Mouse (Mus musculus): Measurements from ENCODE around the gene Akt2.

The Akt2 gene

DNA sequence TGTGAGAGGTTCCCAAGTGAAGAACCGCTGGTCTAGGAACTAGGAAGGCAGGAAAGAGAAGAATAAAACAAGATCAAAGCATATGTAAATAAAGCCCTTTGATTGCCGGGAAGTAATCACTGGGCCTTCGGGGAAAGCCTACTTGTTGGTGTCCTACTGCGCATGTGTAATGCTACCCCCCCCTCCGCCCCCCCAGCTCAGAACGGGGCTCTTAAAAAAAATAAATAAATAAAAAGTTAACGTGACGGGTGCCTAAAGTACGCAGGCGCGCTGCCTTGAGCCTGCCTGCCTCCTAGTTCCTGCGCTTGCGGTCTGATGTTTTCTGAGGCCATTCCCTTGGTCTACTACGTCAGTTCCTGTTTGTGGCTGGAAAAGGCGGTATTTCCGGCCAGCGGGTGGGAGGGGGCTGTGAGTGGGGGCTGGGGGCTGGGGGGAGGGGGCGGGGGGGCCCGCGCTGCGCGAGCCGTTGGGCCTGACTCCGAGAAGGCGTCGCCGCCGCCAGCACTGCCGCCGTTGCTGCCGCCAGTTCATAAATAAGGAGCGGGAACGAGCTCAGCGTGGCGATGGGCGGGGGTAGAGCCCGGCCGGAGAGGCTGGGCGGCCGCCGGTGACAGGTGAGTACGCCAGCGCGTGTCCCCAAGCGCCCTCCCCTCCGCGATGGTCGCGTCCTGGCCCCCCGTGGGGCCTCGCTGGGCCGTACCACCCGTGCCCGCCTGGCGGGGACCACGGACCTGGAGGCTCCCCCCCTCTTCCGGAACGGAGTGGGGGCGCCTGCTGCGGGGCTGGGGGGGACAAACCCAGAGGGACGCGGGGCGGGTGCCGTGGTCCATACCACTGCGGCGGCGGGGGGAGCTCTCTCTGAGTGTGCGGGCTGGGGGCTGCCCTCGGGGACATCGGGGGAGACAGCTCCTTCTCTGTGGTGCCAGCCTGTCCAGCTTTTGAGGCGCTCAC lies at the start of gene Akt2:
Akt2 (plus strand) TSS at position 287 of the 951 bp plus-strand sequence.
- DNase-seq (ENCODE audit: low spot score): peak; percentile 95

DNA sequence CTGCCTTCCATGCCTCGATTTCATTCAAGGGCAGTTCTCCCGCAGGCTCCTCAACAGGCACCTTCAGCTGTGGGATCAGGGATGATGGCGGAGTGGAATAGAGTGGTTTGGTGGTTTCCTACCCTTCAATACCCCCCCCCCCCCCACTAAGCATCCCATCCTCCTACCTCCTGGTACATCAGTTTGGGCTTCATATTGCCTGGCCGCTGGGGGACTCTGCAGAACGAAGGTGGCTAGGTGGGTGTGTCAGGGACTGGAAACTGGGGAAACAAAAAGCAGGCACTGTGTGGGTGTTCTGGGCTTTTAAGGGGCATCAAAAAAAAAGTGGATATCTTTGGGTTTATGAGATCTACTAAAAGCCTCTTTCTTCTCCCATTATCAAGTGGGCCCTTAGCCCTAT lies 49.4 kb upstream of the Akt2 start:
- DNase-seq (ENCODE audit: low spot score): no peak

DNA sequence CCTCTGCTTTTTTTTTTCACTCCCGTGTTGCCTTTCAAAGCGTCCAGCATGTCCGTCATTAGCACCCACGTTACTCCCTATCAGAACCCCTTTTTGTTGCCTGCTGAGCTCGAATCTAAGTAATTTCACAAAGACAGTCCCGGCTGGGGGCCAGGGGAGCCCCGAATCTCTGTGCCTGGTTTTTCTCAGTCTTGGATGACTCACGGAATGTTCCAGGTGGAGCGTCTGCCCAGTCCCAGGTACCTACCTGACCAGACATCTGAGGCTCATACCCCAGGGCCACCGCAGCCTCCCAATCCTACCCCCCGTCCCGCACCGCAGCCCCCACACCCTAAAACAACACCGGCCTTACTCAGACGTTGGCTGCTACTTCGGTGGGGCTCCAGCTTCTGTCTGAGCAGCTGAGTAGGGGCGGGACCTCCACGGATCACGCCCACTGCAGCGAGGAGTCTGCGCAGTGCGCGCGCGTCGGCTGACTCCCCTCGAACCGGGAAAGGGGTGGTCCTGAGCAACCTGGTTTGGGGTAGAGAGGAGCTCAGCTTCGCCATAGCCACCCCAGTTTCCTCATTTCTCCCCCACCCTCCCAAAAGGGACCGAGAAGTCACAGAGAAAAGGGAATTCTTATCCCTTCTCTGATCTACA lies 48.8 kb upstream of the Akt2 start:
- peak; percentile 86 for DNase-seq (ENCODE audit: low spot score)

DNA sequence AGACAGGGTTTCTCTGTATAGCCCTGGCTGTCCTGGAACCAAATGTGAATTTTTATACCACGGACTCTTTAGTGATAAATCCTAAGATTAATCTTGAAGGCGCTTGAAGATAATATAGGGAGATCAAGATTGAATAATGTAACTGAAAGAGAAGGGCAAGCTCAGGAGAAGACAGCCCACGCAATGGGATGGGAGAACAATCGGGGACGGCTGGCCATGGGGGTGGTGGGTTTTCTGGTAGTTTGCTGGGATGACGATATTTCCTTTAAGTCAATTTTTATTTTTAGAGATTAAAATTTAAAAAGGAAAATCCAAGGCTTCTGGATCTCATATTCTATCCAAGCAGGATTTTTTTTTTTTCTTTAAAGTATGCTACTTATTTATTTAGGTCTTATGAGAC lies 48.3 kb upstream of the Akt2 start:
- DNase-seq (ENCODE audit: low spot score): no peak

DNA sequence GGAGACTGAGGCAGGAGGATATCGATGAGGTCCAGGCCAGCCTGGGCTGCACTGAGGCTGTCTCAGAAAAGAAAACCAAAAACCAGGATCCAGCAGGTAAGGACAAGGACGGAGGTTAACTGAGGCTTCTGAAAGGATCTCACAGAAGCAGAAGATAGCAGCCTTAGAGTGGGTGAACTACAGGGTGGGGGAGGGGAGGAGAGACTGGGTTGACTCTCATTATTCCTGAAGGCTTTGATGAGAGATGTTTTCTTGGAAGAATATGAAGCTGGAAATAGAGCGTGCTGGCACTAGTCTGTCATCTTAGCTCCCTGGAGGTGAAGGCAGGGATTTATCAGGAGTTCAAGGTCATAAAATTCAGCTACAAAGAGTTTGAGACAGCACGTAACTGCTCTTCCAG lies 47.5 kb upstream of the Akt2 start:
- no peak for DNase-seq (ENCODE audit: low spot score)

DNA sequence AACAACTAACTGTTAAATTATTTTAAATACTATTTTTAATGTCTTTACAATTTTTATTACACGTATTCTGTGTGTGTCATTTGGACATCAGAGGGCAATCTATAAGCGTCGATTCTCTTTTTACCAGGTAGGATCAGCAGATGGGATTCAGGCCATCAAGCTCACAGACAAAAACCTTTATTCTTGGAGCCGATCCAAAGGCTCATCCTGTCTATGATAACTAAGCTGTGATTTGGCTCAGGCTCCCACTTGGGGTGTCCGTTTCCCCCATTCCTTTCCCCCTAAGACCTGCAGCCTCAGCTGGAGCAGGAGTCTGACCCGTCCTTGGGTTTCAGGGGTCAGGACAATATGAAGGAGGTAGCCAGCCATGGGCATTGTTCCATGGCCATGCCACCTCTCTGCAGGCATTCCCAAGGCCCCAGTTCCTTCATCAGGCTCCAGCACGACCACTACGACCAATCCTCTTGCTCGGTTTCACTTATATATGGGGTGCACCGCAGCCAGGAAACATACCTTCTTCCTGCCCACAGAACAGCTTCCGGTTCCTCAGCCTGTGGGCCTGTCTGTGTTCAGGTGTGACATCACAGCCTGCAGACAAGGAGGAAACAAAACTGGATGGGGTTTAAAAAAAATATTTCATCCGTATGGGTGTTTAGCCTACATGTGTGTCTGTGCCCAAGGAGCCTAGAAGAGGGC lies 46.5 kb upstream of the Akt2 start:
- no peak for DNase-seq (ENCODE audit: low spot score)

DNA sequence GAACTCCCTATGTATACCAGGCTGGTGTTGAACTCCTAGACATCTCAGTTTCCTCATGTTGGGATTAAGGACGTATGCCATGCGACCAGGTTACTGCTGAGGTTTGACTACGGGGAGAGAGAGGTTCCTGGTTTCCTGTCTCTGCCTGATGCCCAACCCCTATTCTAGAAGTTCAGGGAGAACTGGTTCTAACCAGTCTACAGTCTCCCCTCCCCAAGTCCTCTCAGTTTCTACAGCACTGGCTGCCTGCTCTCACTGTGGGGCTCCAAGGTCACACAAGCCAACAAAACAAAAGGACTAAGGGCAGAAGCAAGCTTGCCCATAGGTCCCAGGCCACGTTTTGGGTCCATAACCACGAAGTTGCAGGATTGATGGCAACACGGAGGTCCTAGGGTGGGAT lies 41.8 kb upstream of the Akt2 start:
- no peak for DNase-seq (ENCODE audit: low spot score)

DNA sequence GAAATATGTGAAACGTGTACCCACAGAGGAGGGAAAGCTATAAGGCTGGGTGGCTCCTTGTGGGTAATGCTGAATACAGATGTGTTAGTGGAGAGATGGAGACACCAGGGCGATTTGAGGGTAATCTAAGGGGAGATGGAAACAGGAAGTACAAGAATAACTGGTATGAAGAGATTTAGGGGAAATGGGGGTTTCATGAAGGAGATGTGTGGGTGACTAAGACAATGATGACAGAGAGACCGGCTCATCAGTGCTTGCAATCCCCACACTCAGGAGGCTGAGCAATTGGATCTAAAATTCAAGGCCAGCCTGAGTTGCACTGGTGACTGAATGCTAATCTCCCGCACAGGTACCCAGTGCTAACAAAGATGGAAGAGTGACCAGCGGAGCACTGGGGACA lies 39.3 kb upstream of the Akt2 start:
- no peak for DNase-seq (ENCODE audit: low spot score)

DNA sequence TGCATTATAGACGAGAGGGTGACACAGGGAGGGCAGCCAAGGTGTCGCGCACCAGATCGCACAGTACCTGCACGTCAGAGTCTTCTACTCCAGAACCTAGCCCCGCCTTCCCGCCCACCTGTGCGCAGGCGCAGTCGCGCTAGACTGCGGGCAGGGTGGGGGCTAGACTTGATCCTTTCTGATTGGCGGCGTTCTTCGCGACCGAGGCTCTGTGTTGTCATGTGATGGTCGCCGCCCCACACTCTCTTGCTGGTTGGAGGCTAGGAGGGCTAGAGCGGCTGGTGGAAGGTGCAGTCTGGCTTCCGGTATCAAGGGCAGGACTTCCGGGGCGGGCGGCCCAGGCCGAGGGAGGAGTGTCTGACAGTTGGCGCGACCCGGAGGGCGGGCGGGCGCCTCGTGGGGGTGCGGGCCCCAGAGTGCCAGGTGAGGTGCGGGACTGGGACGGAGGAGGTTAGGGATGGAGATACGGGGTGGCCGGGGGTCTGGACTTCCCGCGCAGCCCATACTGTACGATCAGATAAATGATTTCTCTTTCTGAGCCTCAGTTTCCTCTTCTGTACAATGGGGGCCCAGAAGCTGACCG lies 38.3 kb upstream of the Akt2 start, which contains the start of the genes Pld3 and 2310022A10Rik:
Pld3 (minus strand) TSS at position 288 of the 583 bp plus-strand sequence.
2310022A10Rik (plus strand) TSS at position 303 of the 583 bp plus-strand sequence.
- DNase-seq (ENCODE audit: low spot score): peak; percentile 94

DNA sequence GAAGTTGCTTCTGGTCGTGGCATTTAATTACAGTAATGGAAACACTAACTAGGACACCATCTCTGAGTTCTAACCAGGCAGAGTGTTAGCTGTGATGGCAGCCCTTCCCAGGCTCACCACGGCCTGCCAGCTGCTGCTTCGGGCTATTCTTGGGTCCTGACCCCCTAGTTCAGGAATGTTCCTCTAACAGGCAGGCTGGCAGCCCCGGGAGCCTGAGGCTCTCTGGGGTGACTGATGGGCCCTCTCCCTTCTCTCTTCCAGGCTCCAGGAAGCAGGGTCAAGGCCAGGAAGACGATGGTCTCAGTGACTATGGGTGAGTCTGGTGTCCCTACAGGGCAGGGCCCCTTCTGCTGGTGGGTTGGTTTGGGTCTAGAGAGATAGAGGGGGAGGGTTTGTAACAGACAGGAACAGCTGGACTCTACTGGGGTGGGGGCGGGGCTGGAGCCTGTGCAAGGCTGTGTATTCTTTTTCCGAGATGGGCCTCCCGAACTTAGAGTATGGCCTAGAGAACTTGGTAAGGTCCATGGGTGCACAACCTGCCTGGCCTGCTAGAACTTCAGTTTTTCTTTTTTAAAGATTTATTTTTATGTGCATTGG lies 31.0 kb upstream of the Akt2 start:
- DNase-seq (ENCODE audit: low spot score): no peak

DNA sequence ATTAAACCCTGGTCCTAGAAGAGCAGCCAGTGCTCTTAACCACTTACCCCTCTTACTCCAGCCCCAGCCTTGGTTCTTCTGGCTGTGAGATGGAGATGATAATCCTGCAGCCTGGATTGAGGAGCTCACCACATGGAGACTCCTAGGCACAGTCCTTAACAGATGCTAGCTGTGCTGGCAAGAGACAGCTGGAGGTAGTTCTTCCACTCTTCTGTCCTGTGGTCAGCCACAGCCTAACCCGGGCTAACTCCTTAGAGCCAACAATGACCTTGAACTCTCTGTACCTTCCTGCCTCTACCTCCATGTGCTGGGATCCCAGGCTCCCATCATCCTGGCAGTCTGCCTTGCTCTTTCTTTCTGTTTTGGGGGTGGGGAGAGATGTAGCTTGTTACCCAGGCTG lies 30.4 kb upstream of the Akt2 start:
- no peak for DNase-seq (ENCODE audit: low spot score)

DNA sequence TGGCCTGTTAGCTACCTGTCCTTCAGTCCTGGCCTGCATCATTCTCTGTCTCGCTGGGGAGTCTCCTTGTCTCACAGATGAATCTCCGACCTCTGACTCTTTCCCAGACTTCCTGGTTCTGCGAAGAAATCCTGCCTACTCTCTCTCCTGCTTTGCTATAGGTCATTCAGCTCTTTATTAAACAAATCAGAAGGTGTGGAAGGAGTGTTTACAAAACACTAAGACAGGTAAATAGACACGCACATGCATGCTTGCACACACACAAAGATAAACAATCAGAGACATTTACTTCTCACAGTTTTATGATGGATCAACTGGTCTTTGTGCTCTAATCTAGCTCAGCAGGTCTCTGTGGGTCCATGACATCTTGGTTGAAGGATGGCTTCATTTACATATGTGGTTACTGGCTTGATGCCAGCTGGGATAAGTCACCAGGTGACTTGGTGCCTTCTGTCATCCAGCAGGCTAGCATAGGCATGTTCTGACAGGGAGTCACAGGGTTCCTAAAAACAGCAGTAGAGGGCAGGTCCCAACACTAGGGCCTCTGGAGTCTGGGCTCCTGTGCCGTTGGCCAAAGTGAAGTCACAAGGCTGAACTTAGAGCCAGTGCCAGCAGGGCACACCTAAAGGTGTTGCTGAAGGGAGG lies 21.6 kb upstream of the Akt2 start:
- DNase-seq (ENCODE audit: low spot score): no peak

DNA sequence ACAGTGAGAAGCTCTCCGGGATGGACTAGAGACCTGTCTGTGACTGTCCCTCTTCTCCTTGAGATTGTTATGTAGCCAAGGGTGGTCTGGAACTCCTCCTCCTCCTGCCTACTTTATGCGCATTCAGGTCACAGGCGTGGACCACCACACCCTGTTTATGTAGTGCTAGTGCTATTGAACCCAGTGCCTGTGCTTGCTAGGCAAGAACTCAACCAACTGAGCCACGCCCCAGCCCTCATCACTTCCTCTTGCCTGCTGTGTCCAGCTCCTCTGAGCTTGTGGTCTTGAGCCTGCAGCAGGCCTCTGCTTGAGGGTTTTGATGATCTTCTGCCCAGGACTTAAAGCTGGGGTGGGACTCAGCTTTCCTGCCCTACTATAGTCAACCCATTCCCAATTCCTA lies 19.2 kb upstream of the Akt2 start:
- no peak for DNase-seq (ENCODE audit: low spot score)

DNA sequence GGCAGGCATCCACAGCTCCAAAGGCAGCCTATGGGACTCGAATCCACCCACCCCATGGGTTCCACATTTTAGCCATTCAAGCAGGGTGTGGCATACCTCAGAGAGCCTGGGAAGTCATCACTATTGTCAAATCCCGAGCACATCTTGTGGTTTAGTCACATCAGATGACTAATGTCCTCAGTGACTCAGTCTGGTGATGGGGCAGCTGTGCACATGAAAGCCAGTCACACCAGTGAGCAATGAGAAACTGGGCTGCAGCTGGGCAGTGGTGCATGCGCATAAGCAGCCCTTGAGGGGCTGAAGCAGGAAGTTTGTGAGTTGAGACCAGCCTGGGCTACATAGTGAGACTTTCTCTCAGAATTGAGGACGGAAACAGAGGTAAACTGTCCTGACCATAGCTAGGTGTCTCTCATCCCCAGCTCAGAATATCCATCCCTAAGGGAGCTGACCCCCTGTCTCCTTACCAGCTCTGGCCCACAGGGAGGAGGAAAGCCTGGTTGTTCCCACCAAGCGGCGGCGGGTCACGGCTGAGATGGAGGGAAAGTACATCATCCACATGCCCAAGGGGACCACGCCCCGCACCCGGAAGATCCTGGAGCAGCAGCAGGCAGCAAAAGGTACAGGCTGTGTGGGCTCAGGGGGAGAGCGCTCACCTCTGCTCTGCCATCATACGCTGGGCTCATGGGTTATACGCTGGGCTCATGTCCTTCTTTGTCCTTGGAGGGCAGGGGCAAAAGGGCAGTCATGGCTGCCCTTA lies 17.1 kb upstream of the Akt2 start:
- no peak for DNase-seq (ENCODE audit: low spot score)

DNA sequence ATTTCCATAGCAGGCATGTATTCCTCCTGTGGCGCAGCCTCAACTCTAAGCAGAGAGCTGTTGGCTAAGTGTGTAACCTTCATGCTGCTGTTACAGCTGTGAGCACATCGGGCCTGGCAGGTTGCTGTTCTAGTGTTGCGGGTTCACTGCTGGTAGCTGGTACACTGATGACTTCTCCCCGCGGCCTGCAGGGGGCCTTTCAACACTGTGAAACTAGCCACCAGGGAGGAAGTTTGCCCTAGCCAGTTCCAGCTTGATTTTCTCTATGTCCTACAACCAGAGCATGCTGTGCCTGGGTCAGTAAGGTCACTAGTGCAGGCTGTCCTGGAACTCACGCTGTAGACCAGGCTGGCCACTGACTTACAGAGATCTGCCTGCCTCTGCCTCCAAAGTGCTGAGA lies 14.4 kb upstream of the Akt2 start:
- DNase-seq (ENCODE audit: low spot score): peak; percentile 28

DNA sequence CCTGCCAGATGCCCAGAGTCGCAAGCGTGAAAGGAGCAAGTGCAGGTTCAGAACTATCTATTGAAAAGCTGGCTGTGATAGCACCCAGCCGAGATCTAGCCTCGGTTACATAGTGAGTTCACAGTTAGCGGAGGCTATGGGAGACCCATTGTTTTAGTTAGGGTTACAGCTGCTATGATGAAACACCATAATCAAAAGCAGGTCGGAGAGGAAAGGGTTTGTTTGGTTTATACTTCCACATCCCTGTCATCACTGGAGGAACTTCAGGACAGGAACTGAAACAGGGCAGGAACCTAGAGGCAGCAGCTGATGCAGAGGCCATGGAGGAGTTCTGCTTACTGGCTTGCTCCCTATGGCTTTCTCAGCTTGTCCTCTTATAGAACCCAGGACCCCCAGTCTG lies 13.8 kb upstream of the Akt2 start:
- no peak for DNase-seq (ENCODE audit: low spot score)

DNA sequence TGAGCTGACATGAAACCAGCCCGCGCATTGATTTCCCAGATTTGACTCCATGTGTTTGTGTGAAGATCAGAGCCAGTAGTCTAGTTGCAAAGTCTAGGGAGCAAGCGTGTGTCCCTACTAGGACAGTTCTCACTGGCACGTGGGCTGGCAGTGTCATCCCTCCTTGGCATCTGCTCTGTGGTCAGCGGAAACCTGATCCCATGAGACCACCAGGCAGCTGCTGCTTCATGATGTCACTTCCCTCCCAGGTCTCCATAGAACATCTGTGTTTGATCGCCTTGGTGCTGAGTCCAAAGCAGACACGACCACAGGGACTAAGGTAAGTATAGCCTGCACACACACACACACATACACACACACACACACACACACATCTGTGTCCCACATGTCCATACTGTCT lies 12.9 kb upstream of the Akt2 start:
- no peak for DNase-seq (ENCODE audit: low spot score)

DNA sequence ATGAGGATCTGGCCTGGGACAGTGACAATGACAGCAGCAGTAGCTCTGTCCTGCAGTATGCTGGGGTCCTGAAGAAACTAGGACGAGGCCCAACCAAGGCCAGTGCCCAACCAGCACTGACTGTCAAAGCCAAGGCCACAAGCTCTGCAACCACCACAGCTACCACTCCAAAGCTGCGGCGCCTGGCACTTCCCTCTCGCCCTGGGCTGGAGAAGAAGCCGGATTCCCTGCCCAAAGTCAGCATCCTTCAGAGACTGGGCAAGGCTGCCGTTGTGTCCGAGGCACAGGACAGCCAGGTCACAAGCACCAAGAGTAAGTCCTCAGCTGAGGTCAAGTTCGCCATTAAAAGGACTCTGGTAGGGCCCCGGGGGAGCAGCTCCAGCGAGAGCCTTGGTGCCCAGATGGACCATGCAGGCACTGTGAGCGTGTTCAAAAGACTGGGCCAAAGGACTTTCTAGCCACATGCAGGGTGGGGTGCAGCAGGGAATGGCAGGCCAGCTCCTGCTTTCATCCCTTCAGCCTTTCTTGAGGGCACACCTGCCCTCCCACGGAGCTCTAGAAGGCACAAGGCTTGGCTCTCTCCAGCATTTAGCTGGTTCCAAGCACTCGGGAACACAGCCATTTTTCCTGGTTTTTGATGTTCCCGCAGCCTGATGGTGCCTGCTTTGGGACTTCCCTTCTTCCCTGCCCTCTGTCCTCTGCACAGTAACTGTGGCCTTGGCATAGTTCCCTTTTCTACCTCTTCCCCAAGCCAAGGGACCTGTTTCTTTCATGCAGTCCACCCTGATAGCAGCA lies 10.8 kb upstream of the Akt2 start:
- no peak for DNase-seq (ENCODE audit: low spot score)

DNA sequence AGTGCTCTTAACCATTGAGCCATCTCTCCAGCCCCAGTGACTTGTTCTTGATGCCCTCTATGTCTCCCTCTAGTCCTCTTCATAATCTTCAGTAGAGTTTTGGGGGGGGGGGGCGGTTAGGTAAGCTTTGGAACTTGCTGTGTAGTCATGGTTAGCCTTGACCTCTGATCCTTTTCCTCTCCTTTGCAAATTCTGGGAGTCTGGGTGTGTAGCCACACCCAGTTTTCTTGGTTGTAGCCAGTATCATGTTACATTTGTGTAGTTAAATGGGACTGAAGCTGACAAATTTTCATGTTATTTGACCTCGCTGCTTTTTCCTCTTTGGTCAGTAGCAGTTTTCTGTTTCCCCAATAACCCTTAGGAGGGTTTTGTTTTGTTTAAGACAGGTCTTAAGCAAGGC lies 4.5 kb upstream of the Akt2 start:
- no peak for DNase-seq (ENCODE audit: low spot score)

DNA sequence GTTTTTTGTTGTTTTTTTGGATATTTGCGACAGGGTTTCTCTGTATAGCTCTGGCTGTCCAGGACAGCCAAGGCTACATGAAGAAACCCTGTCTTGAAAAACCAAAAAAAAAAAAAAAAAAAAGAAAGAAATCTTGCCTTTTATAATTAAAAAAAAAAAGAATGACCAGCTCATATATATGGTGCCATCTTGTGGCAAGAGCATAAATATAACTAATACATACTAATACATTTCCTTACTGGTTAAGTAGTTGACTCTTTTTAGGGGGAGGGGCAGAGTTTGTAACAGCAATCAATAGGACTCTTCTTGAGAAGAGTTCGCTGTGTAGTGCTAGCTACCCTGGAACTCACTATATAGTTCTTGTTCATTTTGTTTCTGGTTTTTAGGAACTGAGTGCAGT lies 3.6 kb upstream of the Akt2 start:
- no peak for DNase-seq (ENCODE audit: low spot score)

All from retina, embryonic 14.5 days (tissue).